Mouse (Mus musculus) liver, adult 2 months (tissue): Measurements from ENCODE around the gene Ddx1. TPM values are rescaled to one million over a fixed set of nuclear protein-coding genes. Genes with fewer than 3 reads are reported as not detected.
"Not testable (repeated sequence)": the region's sequence is repeated elsewhere in the genome, so short reads cannot be mapped to it uniquely, and the experiment has no call there.

Experiments used
- DNase-seq: peaks from one replicate; pipeline ENCODE4 v3.0.0-alpha.2; 2011; ENCODE audit warnings: low read depth, low spot score; ENCODE audit errors: extremely low read depth
- H3K27ac ChIP-seq: fragments of 200-500 bp; replicated peaks from 2 replicates; pipeline ENCODE4 v1.5.1; 2012; ENCODE audit warnings: low read depth, mild to moderate bottlenecking, control low read depth, inconsistent platforms, low read length; ENCODE audit not compliant: insufficient read depth
- H3K27me3 ChIP-seq: fragments of 200-500 bp; 2 replicates; pipeline ENCODE4 v1.6.1; 2012; ENCODE audit warnings: mild to moderate bottlenecking, moderate library complexity, low read length, inconsistent platforms; ENCODE audit not compliant: control insufficient read depth, insufficient read depth
- H3K36me3 ChIP-seq: fragments of 200-500 bp; 2 replicates; pipeline ENCODE4 v1.6.1; 2012; ENCODE audit warnings: low read length, inconsistent platforms; ENCODE audit not compliant: control insufficient read depth, insufficient read depth
- H3K4me1 ChIP-seq: fragments of 200-500 bp; 2 replicates; pipeline ENCODE4 v1.6.1; 2011; ENCODE audit warnings: low read length; ENCODE audit not compliant: control insufficient read depth, insufficient read depth
- H3K4me3 ChIP-seq: fragments of 200-500 bp; 2 replicates; pipeline ENCODE4 v1.5.1; 2011; ENCODE audit warnings: low read depth, mild to moderate bottlenecking, control low read depth, low read length, moderate library complexity; ENCODE audit not compliant: insufficient read depth
- H3K79me2 ChIP-seq: fragments of 200-500 bp; 2 replicates; pipeline ENCODE4 v1.6.1; 2012; ENCODE audit warnings: inconsistent platforms, mild to moderate bottlenecking, low read length, moderate library complexity; ENCODE audit not compliant: control insufficient read depth, insufficient read depth
- H3K9ac ChIP-seq: fragments of 200-500 bp; 2 replicates; pipeline ENCODE4 v1.6.1; 2012; ENCODE audit warnings: low read depth, mild to moderate bottlenecking, control low read depth, inconsistent platforms, low read length
- CTCF ChIP-seq: fragments of 200-500 bp; IDR thresholded peaks from 2 replicates; pipeline ENCODE4 v1.5.1; 2011; ENCODE audit warnings: low read depth, low read length, control low read depth
- POLR2A ChIP-seq: fragments of 200-500 bp; IDR thresholded peaks from 2 replicates; pipeline ENCODE4 v1.6.1; 2011; ENCODE audit warnings: low read length, control low read depth; ENCODE audit not compliant: insufficient read depth; ENCODE audit errors: extremely low read depth
- WGBS: fragments of 180-500 bp; shearing (Covaris S2); methylation state at CpG from one replicate; pipeline ENCODE4 v1.1.7; 2018; 5-methylcytosine and 5-hydroxymethylcytosine counted together
- polyA plus RNA-seq: library from polyadenylated mRNA; depleted of rRNA; stranded (reverse); fragments of >200 nt; gene quantifications from 2 replicates; pipeline ENCODE4 v1.2.3, GENCODE M21; 2012
- total RNA-seq: library from RNA; depleted of rRNA; stranded (reverse); fragments of >200 nt; gene quantifications from 2 replicates; pipeline ENCODE4 v1.2.3, GENCODE M21; 2014

Gene Ddx1
- total and polyA plus RNA-seq, 2 experiments = 5.4 to 50.5 TPM

GRCm38 (mm10) chr12:13184873-13185361, 64.1 kb downstream of the Ddx1 start:
- no peaks in the 10 kb centered on the region for H3K79me2 ChIP-seq
- no peak overlapping the region for H3K9ac ChIP-seq
- H3K36me3 ChIP-seq = no peaks in the 10 kb centered on the region
- TF ChIP-seq POLR2A = no peak
- TF ChIP-seq CTCF = no peak
- H3K27me3 ChIP-seq = no peaks in the 10 kb centered on the region
- WGBS = 75% methylated on average over 11 of the region's 11 CpGs
- H3K4me1 ChIP-seq = no peaks in the 10 kb centered on the region; the same call in 1 of the 2 replicates
- DNase-seq = no peak
- no peak overlapping the region for H3K4me3 ChIP-seq
- no peak overlapping the region for H3K27ac ChIP-seq

- H3K4me3 ChIP-seq, H3K36me3 ChIP-seq, H3K9ac ChIP-seq, DNase-seq, H3K4me1 ChIP-seq, H3K27me3 ChIP-seq, H3K27ac ChIP-seq, H3K79me2 ChIP-seq: not testable (repeated sequence)
- 96% methylated on average over 4 of the region's 4 CpGs for WGBS
These were observed 64.9 kb downstream of the Ddx1 start for GRCm38 (mm10) chr12:13184136-13184535.

GRCm38 (mm10) chr12:13182220-13182619, 66.8 kb downstream of the Ddx1 start:
- Histone ChIP-seq H3K4me1 (no peaks in the 10 kb centered on the region; the same call in 1 of the 2 replicates), H3K27me3 (no peaks in the 10 kb centered on the region), H3K79me2 (no peaks in the 10 kb centered on the region), H3K4me3 (no peak overlapping the region), H3K27ac (no peak overlapping the region), H3K36me3 (no peaks in the 10 kb centered on the region), H3K9ac (no peak overlapping the region)
- WGBS = 83% methylated on average over 8 of the region's 8 CpGs
- TF ChIP-seq POLR2A (no peak), CTCF (no peak)
- DNase-seq = no peak

DNA sequence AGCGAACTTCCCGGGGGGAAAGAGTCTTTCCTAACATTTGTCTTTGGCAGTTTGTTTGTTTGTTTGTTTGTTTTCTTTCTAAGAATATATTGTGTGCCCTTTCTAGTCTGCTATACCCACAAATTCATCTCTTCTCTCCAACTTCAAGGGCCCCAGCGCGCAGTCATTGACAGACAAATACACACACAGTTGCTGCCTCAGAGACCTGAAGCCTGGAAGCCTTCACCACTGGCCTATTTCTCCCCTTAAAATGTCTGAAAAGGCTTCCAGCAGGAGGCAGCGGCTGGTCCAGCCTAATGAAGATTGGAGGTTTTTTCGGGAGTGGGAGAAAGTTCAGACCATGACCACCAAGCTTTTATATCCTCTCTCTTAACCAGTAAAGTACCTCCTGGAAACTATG, 67.3 kb downstream of the Ddx1 start:
- H3K9ac ChIP-seq = no peak overlapping the region
- no peak for TF ChIP-seq CTCF
- no peak for TF ChIP-seq POLR2A
- DNase-seq = no peak
- no peaks in the 10 kb centered on the region for H3K79me2 ChIP-seq
- H3K36me3 ChIP-seq = no peaks in the 10 kb centered on the region
- WGBS = 91% methylated on average over 6 of the region's 6 CpGs
- H3K27ac ChIP-seq = no peak overlapping the region
- no peak overlapping the region for H3K4me3 ChIP-seq
- no peaks in the 10 kb centered on the region for H3K27me3 ChIP-seq
- no peaks in the 10 kb centered on the region; the same call in 1 of the 2 replicates for H3K4me1 ChIP-seq

GRCm38 (mm10) chr12:13180715-13181335, 68.2 kb downstream of the Ddx1 start:
- no peaks in the 10 kb centered on the region; the same call in 1 of the 2 replicates for H3K4me1 ChIP-seq
- TF ChIP-seq POLR2A (no peak), CTCF (no peak)
- H3K4me3 ChIP-seq = no peak overlapping the region
- DNase-seq = no peak
- no peaks in the 10 kb centered on the region for H3K36me3 ChIP-seq
- 70% methylated on average over 9 of the region's 9 CpGs for WGBS
- no peaks in the 10 kb centered on the region for H3K79me2 ChIP-seq
- no peaks in the 10 kb centered on the region for H3K27me3 ChIP-seq
- H3K27ac ChIP-seq = no peak overlapping the region
- H3K9ac ChIP-seq = no peak overlapping the region

DNA sequence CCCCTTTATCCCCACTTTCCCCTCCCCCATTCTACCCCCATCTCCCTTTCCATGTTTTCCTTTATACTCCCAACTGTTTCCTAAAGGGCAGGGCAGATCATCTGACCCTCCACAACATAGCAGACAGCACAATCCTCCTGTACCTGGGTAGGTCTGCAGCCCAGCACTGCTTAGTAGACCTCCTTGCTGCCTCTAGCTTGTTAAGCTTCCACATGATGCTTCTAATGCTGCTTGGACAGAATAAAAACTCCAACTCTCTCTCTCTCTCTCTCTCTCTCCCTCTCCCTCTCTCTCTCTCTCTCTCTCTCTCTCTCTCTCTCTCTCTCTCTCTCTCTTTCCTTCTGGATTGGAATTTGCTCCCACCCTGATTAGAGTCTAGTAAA, 68.7 kb downstream of the Ddx1 start:
- DNase-seq = no peak
- TF ChIP-seq CTCF = no peak
- no peak for TF ChIP-seq POLR2A
- H3K27me3 ChIP-seq = no peaks in the 10 kb centered on the region
- no peak overlapping the region for H3K27ac ChIP-seq
- no peaks in the 10 kb centered on the region for H3K36me3 ChIP-seq
- no peak overlapping the region for H3K9ac ChIP-seq
- no peaks in the 10 kb centered on the region for H3K79me2 ChIP-seq
- H3K4me1 ChIP-seq = no peaks in the 10 kb centered on the region; the same call in 1 of the 2 replicates
- no peak overlapping the region for H3K4me3 ChIP-seq
